Mouse (Mus musculus) liver, postnatal 0 days (tissue): ENCODE measurements around the gene Bbs9. TPM values are rescaled to one million over a fixed set of nuclear protein-coding genes. Genes with fewer than 3 reads are reported as not detected.

Experiments
- ATAC-seq: fragments of 200-750 bp; cut with Nextera tagmentation; 2 replicates; pipeline ENCODE4 v1.8.0; 2017; ENCODE audit warnings: mild to moderate bottlenecking, moderate library complexity
- DNase-seq: peaks from one replicate; pipeline ENCODE4 v3.0.0-alpha.2; 2016
- H3K27ac ChIP-seq: fragments of 300-500 bp; sonication (generic); 2 replicates; pipeline ENCODE4 v1.5.1; 2014; ENCODE audit warnings: antibody characterized with exemption, moderate library complexity, mild to moderate bottlenecking, low read depth
- H3K27me3 ChIP-seq: fragments of 300-500 bp; sonication (generic); 2 replicates; pipeline ENCODE4 v1.6.1; 2014; ENCODE audit warnings: low read length, control low read depth, mixed read lengths; ENCODE audit not compliant: insufficient read depth
- H3K36me3 ChIP-seq: fragments of 300-500 bp; sonication (generic); replicated peaks from 2 replicates; pipeline ENCODE4 v1.6.1; 2014; ENCODE audit warnings: mild to moderate bottlenecking, control low read depth, low read length, moderate library complexity, mixed read lengths; ENCODE audit not compliant: insufficient read depth
- H3K4me1 ChIP-seq: fragments of 300-500 bp; sonication (generic); 2 replicates; pipeline ENCODE4 v1.6.1; 2014; ENCODE audit warnings: antibody characterized with exemption, mild to moderate bottlenecking, control low read depth; ENCODE audit not compliant: insufficient read depth
- H3K4me2 ChIP-seq: fragments of 300-500 bp; sonication (generic); 2 replicates; pipeline ENCODE4 v1.6.1; 2014; ENCODE audit warnings: low read depth, mild to moderate bottlenecking, low read length, moderate library complexity, mixed read lengths
- H3K4me3 ChIP-seq: fragments of 300-500 bp; sonication (generic); 2 replicates; pipeline ENCODE4 v1.5.1; 2014; ENCODE audit warnings: low read depth, low read length
- H3K9ac ChIP-seq: fragments of 300-500 bp; sonication (generic); replicated peaks from 2 replicates; pipeline ENCODE4 v1.6.1; 2014; ENCODE audit warnings: mild to moderate bottlenecking, moderate library complexity
- H3K9me3 ChIP-seq: fragments of 300-500 bp; sonication (generic); 2 replicates; pipeline ENCODE4 v1.6.1; 2016; ENCODE audit warnings: mild to moderate bottlenecking, control low read depth, low read length, mixed read lengths
- CTCF ChIP-seq: sonication (generic); IDR thresholded peaks from 2 replicates; pipeline ENCODE4 v1.5.1; 2016; ENCODE audit warnings: antibody characterized with exemption, low read depth
- EP300 ChIP-seq: IDR thresholded peaks from 2 replicates; pipeline ENCODE4 v1.6.1; 2016; ENCODE audit warnings: antibody characterized with exemption, low read depth, mild to moderate bottlenecking
- WGBS: fragments of 180-500 bp; shearing (Covaris S2); extraction: QIAGEN DNeasy Blood & Tissue Kit; methylation state at CpG from one replicate; pipeline ENCODE4 v1.1.7; 2014; ENCODE audit not compliant: insufficient replicate concordance; 5-methylcytosine and 5-hydroxymethylcytosine counted together
- polyA plus RNA-seq: library from polyadenylated mRNA; unstranded; fragments of >200 nt; fragmentation: Nextera tagmentation; extraction: Ambion mirVana; gene quantifications from 2 replicates; pipeline ENCODE4 v1.2.1, GENCODE M21; 2015

Gene Bbs9
- polyA plus RNA-seq, 1 experiment from 2014 or later: 1.8 TPM

DNA sequence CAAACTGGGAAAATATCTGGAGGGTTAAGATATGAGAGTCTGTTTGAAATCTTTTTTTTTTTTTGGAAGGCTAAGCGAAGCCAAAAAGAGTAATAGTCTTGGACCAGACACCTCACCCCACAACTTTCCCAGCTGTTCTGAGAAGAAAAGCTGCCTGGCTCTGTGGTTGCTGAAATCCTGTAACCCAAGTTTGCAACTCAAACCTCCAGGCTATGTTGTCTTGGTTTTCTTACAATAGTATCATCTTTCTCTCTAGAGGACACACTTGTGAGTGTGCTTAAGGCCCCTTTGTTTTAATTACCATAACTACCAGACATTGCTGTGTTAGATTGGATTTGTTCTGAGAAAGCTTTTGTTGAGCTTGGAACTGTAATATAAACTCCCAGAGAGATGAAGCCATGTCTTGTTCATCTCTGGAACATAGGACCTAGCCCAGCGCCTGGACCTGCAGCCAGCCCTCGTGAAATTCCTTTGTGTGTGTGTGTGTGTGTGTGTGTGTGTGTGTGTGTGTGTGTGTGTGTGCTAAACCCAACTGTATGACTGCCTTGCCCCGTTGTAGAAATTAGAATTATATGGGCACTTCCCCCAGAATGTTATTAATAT, 290.2 kb downstream of the Bbs9 start:
- TF ChIP-seq CTCF (no peak), EP300 (no peak)
- Histone ChIP-seq H3K36me3 (no peaks in the 10 kb centered on the region), H3K9ac (no peak overlapping the region), H3K4me3 (no peak overlapping the region), H3K27me3 (no peaks in the 10 kb centered on the region), H3K9me3 (no peaks in the 10 kb centered on the region), H3K27ac (no peak overlapping the region), H3K4me2 (no peak overlapping the region), H3K4me1 (no peaks in the 10 kb centered on the region)
- 75% methylated on average over 4 of the region's 4 CpGs for WGBS
- no peak for ATAC-seq
- DNase-seq: no peak

DNA sequence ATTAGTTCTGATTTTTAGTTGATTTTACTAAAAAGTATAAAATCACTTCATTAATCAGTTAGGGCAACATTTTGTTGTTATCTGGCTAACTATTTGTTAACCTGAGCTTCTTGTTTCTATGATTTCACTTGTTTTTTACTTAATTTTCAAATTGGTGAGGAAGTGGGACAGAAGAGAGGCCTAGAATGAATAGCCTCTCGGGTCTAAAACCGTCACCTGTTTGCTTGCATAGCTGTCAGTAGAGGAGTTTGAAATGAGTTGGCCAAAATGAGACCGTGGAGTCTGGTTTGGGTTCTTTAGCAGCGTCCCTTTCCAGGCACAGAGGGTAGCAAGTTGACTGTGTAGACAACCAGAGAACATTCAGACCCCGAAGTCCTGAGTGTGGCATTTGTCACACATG, 291.6 kb downstream of the Bbs9 start:
- H3K4me1 ChIP-seq: no peaks in the 10 kb centered on the region
- H3K9me3 ChIP-seq: no peaks in the 10 kb centered on the region
- no peak overlapping the region for H3K4me2 ChIP-seq
- DNase-seq (no peak), ATAC-seq (no peak)
- H3K27ac ChIP-seq: no peak overlapping the region
- 80% methylated on average over 5 of the region's 5 CpGs for WGBS
- no peaks in the 10 kb centered on the region for H3K36me3 ChIP-seq
- TF ChIP-seq EP300 (no peak), CTCF (no peak)
- H3K4me3 ChIP-seq: no peak overlapping the region
- no peak overlapping the region for H3K9ac ChIP-seq
- no peaks in the 10 kb centered on the region for H3K27me3 ChIP-seq

- no peak for TF ChIP-seq CTCF
- TF ChIP-seq EP300: no peak
- H3K4me1 ChIP-seq: no peaks in the 10 kb centered on the region
- no peak overlapping the region for H3K9ac ChIP-seq
- no peak overlapping the region for H3K27ac ChIP-seq
- no peak overlapping the region for H3K4me3 ChIP-seq
- 68% methylated on average over 3 of the region's 3 CpGs for WGBS
- no peak overlapping the region for H3K4me2 ChIP-seq
- DNase-seq (no peak), ATAC-seq (no peak)
- no peaks in the 10 kb centered on the region for H3K27me3 ChIP-seq
- no peaks in the 10 kb centered on the region for H3K36me3 ChIP-seq
- no peaks in the 10 kb centered on the region for H3K9me3 ChIP-seq
These were observed 292.3 kb downstream of the Bbs9 start for GRCm38 (mm10) chr9:22767860-22768259.

DNA sequence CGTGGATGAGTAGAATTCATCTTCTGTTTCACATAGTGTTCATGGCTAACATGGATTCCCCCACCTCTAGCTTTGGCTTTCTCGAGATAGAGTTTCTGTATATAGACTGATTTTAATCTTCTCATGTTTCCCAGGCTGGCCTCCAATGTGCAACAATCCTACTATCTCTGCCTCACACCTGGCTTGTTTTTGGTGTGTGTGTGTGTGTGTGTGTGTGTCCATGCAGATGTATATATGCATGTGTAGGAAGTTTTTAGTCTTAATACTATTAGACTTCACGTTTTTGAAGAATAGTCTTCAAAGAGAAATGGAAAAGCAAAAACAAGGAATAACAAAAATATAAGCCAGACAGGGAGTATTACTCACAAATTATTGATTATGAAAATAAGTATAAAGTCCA, 296.3 kb downstream of the Bbs9 start:
- no peak for DNase-seq
- no peak for ATAC-seq
- Histone ChIP-seq H3K4me1 (no peaks in the 10 kb centered on the region), H3K4me2 (no peak overlapping the region), H3K36me3 (no peaks in the 10 kb centered on the region), H3K9me3 (no peaks in the 10 kb centered on the region), H3K27ac (no peak overlapping the region), H3K9ac (no peak overlapping the region), H3K4me3 (no peak overlapping the region), H3K27me3 (no peaks in the 10 kb centered on the region)
- TF ChIP-seq EP300 (no peak), CTCF (no peak)
- WGBS: 70% methylated on average over 3 of the region's 3 CpGs

DNA sequence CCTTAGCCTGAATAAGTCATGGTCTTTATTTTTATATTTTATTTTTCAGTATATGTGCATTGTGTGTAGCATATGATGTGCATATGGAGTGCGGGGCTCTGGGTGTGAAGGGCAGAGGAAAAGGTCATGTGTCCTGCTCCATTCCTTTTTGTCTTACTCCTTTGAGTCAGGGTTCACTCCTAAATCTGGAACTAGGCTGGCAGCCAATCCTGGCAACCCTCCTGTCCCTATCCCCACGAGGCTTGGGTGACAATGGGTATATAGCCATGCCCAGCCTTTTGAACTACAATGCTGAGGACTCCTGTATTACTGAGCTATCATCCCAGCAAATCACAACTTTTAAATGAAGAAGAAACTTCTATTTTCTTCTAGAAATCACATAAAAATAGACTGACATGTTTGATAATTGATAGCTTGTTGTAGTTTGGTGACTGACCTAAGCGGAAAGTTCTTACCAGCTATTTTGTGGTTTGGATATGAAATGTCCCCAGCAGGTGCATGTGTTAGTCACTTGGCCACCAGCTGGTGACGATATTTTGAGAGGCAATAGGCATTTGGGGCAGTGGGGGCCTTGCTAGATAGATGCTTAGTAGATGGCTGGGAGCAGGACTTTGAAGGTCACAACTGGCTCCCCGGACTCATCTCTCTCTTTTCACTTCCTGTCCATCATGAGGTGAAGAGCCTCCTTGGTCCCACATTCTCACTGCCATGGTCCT, 300.9 kb downstream of the Bbs9 start:
- no peak overlapping the region for H3K4me2 ChIP-seq
- 69% methylated on average over 5 of the region's 5 CpGs for WGBS
- no peaks in the 10 kb centered on the region for H3K9me3 ChIP-seq
- H3K4me1 ChIP-seq: no peaks in the 10 kb centered on the region
- no peak overlapping the region for H3K9ac ChIP-seq
- no peaks in the 10 kb centered on the region for H3K36me3 ChIP-seq
- TF ChIP-seq EP300: no peak
- no peak for TF ChIP-seq CTCF
- no peak overlapping the region for H3K4me3 ChIP-seq
- no peaks in the 10 kb centered on the region for H3K27me3 ChIP-seq
- H3K27ac ChIP-seq: no peak overlapping the region
- DNase-seq (no peak), ATAC-seq (no peak)

GRCm38 (mm10) chr9:22777425-22777824, 301.9 kb downstream of the Bbs9 start:
- H3K9ac ChIP-seq: no peak overlapping the region
- no peak for DNase-seq
- WGBS: 87% methylated on average over 7 of the region's 7 CpGs
- H3K27ac ChIP-seq: no peak overlapping the region
- H3K4me2 ChIP-seq: no peak overlapping the region
- H3K4me3 ChIP-seq: no peak overlapping the region
- H3K36me3 ChIP-seq: no peaks in the 10 kb centered on the region
- TF ChIP-seq EP300: no peak
- TF ChIP-seq CTCF: no peak
- H3K9me3 ChIP-seq: no peaks in the 10 kb centered on the region
- H3K27me3 ChIP-seq: no peaks in the 10 kb centered on the region
- no peak for ATAC-seq
- H3K4me1 ChIP-seq: no peaks in the 10 kb centered on the region
